Mouse (Mus musculus) lung, adult 2 months (tissue): ENCODE measurements around the gene Zfp422. TPM values are rescaled to one million over a fixed set of nuclear protein-coding genes. Genes with fewer than 3 reads are reported as not detected.
"Not testable (repeated sequence)": the region's sequence is repeated elsewhere in the genome, so short reads cannot be mapped to it uniquely, and the experiment has no call there.

ENCODE experiments used
- DNase-seq: peaks from one replicate; pipeline ENCODE4 v3.0.0; 2022
- H3K4me1 ChIP-seq: fragments of 200-500 bp; 2 replicates; pipeline ENCODE4 v1.6.1; 2011; ENCODE audit warnings: low read length; ENCODE audit not compliant: control insufficient read depth, insufficient read depth
- H3K4me3 ChIP-seq: fragments of 200-500 bp; replicated peaks from 2 replicates; pipeline ENCODE3; 2011; ENCODE audit warnings: low read depth, mild to moderate bottlenecking, control low read depth, low read length; ENCODE audit errors: extremely low read depth
- CTCF ChIP-seq: fragments of 200-500 bp; IDR thresholded peaks from 2 replicates; pipeline ENCODE4 v1.5.1; 2011; ENCODE audit warnings: mild to moderate bottlenecking, low read length, control low read depth; ENCODE audit not compliant: insufficient read depth
- POLR2A ChIP-seq: fragments of 200-500 bp; IDR thresholded peaks from 2 replicates; pipeline ENCODE4 v1.6.1; 2011; ENCODE audit warnings: low read depth, mild to moderate bottlenecking, control low read depth, low read length, borderline replicate concordance; ENCODE audit errors: extremely low read depth
- WGBS: fragments of 180-500 bp; shearing (Covaris S2); methylation state at CpG from one replicate; pipeline ENCODE4 v1.1.7; 2018; 5-methylcytosine and 5-hydroxymethylcytosine counted together
- polyA plus RNA-seq: library from polyadenylated mRNA; depleted of rRNA; stranded (reverse); fragments of >200 nt; gene quantifications from 2 replicates; pipeline ENCODE4 v1.2.3, GENCODE M21; 2012

The Zfp422 gene
- polyA plus RNA-seq, 1 experiment = 16.2 TPM

DNA sequence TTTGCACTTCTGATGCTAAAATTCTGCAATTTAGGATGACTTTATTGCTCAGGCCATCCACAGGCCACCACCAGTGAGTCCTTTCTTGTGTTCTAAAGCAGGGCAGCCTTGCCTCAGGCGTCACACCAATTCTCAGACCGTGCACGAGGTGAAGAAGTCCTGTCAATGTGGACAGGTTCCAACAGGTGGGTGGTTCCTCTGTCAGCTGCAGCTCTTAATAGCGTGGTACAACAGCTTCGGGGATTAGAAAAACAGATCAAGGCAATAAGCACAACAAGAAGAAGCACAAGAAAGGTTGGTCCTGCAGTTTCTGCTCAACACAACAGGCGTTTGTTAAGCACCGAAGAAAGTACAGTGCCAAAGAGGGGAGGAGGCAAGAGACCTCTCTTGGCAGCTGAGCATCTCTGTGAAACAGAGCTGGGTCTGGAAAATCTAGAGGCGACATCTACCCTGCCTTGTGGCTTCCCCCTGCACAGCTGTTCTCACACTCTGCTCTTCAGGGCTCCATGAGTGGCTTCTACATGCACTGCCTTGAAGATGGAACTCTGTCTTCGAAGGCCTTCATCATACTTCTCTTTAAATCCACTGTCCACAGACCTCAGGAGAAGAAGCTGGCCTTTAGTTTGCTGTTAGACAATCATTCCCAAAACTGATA lies 7.9 kb upstream of the Zfp422 start:
- WGBS = 67% methylated on average over 9 of the region's 9 CpGs
- peaks cover 34% of the 10 kb centered on the region for H3K4me1 ChIP-seq
- no peak overlapping the region for H3K4me3 ChIP-seq
- TF ChIP-seq POLR2A = no peak
- no peak for TF ChIP-seq CTCF
- no peak for DNase-seq

DNA sequence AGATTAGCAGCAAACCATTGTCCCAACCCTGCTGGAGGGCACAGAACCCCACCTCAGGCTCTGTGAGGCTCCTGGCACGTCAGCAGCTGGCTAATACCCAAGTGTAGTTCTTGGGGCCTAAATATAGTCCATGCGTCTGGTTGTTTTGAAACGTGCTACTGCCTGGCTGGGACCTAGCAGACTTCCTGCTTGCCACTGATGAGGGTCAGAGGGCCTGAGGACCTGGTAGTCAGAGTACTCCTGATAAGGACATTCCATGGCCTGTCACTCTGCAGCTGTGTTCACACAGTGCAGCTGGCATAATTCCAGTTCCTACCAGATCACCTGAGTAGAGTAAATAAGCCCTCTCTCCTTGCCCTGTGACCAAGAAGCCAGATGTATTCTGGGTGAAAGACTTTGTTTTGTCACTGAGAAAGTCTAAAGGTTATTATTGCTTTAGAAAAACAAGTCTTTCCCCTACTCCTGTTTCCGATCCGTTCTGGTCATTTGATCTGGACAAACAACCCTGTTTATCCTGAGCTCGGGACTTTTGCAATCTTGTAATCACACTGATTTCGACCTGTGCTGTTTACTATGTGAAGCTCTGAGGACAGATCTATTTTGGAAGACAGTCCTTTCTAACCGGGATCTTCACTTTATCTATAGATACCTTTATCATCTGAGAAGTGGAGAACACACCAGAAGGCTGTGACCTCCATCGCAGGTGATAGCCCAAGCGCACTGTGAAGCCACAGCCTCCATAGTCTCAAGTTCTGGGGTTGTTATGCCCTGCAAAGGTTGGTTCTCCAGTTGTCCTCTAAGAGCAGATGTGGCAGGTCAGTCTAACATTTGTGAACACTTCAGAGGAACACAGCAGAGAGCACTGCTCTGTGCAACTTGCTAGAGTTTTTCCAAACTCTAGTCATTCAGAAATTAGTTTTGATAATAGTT lies 6.7 kb upstream of the Zfp422 start:
- WGBS = 29% methylated on average over 10 of the region's 10 CpGs
- Histone ChIP-seq H3K4me3 (no peak overlapping the region), H3K4me1 (peaks cover 34% of the 10 kb centered on the region)
- TF ChIP-seq CTCF (no peak), POLR2A (0 out of 2 replicates have a peak, but pooled peaks have one; percentile 14)
- peak; percentile 78 for DNase-seq

DNA sequence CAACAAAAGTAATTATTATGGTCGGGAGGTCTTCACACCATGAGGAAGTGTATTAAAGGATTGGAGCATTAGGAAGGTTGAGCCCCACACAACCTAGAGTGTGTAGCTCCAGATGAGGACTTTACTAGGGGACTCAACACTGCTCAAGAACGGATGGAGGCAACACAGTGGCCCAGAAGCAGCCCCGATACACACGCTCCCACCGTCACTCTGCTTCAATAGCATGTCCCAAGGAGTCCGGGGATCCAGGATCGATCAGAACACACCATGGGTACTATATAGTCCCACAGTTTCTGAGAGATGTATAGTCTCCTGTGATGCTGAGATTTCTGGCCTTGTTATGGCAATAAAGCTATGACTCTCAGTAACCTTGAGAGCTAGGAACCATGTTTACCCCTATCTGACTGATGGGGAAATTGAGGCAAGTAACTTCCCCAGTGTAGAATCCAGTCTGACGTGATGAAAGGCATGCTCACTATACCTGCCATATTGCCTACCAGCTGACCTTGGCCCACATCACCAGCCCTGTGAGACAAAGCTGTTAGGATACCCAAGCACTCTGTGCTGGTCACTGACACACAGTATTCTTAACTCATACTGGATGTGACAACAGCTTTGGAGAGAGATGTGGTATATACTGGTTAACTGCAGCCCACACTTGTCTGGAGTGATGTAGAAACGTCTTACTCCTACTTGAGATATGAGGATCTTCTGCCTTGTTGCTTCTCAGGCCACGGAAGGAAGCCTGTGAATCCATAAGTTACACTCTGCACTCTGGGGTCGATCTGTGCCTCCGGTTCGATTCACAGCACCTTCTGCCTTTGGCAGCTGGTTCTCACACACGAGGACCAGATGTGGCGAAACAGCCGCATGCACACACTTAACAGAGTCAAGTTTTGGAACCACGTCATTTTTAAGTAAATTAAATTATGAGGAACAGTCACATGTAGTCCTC lies 5.2 kb upstream of the Zfp422 start:
- WGBS = 86% methylated on average over 17 of the region's 17 CpGs
- Histone ChIP-seq H3K4me3 (no peak overlapping the region), H3K4me1 (peaks cover 29% of the 10 kb centered on the region)
- TF ChIP-seq CTCF = no peak
- no peak for TF ChIP-seq POLR2A
- no peak for DNase-seq

DNA sequence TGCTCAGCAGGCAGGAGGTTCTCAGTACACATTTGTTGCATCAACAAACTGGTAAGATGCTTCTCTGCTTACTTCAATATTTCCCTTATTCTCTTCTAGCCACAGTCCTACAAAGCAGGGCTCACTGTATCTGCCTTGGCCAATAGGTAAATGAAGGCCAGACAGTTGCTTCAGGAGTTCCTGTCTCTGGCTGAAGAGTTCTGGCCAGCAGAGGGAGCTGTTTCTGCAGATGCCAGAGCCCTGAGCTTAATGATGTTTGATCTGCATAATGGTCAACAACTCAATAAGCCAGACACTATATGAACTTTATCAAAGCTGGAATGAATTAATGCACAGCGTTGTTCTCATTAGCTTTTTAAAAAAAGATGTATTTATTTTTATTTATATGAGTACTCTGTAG lies 3.3 kb upstream of the Zfp422 start:
- DNase-seq = peak; percentile 81
- TF ChIP-seq POLR2A (no peak), CTCF (peak; percentile 90)
- no peak overlapping the region for H3K4me3 ChIP-seq
- WGBS = 45% methylated on average over 1 of the region's 1 CpGs
- peaks cover 16% of the 10 kb centered on the region for H3K4me1 ChIP-seq

- H3K4me1 ChIP-seq = peaks cover under 1% of the 10 kb centered on the region; the same call in 1 of the 2 replicates
- TF ChIP-seq POLR2A (no peak), CTCF (no peak)
- WGBS = 88% methylated on average over 10 of the region's 10 CpGs
- no peak for DNase-seq
- H3K4me3 ChIP-seq = no peak overlapping the region
Observed at GRCm38 (mm10) chr6:116629766-116630165, 967 bp upstream of the Zfp422 start.

DNA sequence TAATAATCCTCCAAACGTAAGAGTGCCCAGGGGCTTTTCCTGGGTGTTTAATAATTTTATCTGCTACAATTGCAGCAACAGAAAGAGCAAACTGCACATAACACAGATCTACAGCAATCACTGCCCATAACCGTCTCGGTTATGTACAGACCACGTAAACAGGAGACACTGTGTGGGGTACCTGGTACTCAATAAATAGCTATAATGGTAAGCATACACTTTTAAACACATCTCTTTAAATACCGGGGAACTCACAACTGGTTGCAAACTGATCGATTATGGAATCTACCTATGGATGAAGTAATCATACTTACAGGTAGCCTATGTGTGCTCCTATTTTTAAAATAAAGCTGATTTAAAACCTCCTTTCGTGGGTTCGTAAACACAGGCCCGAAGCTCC lies 704 bp downstream of the Zfp422 start:
- Histone ChIP-seq H3K4me3 (peak overlapping the region; percentile 69), H3K4me1 (no peaks in the 10 kb centered on the region)
- 10% methylated on average over 9 of the region's 9 CpGs for WGBS
- TF ChIP-seq CTCF (no peak), POLR2A (no peak)
- no peak for DNase-seq

DNA sequence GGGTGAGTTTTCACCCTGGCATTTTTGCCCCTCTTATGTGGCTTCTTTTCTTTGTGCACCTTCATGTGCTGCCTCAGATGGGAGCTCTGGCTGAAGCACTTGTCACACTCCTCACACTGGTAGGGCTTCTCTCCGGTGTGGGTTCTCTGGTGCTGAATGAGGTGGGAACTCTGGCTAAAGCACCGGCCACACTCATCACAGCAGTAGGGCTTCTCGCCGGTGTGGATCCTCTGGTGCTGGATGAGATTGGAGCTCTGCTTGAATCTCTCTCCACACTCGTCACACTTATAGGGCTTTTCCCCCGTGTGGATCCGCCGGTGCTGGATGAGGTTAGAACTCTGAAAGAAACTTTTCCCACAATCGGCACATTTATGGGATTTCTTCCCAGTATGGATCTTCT lies 2.4 kb downstream of the Zfp422 start:
- DNase-seq, H3K4me1 ChIP-seq, H3K4me3 ChIP-seq: not testable (repeated sequence)
- 96% methylated on average over 9 of the region's 9 CpGs for WGBS

DNA sequence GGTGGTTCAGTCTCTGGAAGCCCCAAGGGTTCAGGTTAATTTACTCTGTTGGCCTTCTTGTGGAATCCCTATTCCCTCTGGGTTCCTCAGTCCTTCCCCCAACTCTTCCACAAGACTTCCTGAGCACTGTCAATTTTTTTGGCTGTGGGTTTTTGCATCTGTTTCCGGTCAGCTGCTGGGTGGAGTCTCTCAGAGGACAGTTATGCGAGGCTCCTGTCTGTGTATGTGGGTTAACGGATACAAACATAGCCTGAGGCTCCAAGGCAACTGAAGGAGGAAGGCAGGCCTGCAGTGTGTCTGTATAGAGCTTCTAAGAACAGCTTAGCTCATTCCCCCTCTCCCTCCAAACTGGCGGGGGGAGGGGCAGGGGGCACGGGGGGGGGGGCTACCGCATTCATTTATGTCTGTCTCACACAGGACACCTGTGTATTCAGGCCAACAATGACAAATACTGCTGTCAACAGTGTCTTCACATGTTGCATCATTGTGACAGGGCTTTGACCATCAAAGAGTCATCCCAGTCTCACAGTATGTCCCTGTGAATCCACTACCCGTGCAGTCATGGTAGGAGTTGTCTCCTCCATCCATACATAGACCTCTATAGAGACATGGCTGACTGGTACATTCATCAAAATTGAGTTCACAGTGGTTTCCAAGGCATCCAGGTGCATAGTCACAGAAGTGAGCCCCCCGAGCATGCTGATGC lies 7.3 kb downstream of the Zfp422 start:
- Histone ChIP-seq H3K4me1 (no peaks in the 10 kb centered on the region), H3K4me3 (no peak overlapping the region)
- 53% methylated on average over 8 of the region's 8 CpGs for WGBS
- TF ChIP-seq POLR2A (no peak), CTCF (no peak)
- DNase-seq = no peak

DNA sequence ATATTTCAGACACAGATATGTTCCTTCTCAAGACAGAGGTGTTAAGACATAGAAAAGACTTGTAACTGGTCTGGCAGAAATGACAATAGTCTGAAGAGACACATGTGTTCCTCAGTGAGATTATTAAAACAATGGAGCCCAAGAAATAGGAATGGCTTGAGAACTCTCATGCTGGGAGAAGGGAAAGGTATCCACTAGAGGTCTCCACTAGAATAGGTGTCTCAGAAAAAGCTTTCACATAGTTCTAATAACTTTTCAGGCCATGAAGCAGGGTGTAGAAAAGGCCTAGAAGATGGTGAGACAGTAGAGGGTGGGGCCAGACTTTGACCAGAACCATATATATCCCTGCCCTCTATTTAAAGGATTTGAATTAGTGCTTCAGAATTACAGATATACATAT lies 10.7 kb downstream of the Zfp422 start:
- no peak for DNase-seq
- Histone ChIP-seq H3K4me3 (no peak overlapping the region), H3K4me1 (no peaks in the 10 kb centered on the region)
- TF ChIP-seq CTCF (no peak), POLR2A (no peak)
